29 mouse cellular contexts compared by ENCODE assay signal in genomic region chr5:14135929-14136328, GRCm38 (mm10).
DNase-seq lines count a peak whose midpoint lies in the region; ATAC-seq and TF ChIP-seq lines count a peak whose summit lies in the region.
"Had no signal": no experiment of that assay in that cellular context is flagged by ENCODE, and none has a peak within 500 bp of the region (broad histone marks: within the 10 kb centered on the region; RNA-seq: fewer than 3 reads in every experiment).

No protein-coding gene starts in this region.

- no peak for TF ChIP-seq CTCF in brain, embryonic 14.5 days (IDR thresholded peaks at IDR 0.05; ENCODE audit: borderline replicate concordance, extremely low read depth, insufficient read depth, insufficient read length)
- no peak for TF ChIP-seq CTCF in forebrain, postnatal 0 days (IDR thresholded peaks at IDR 0.05; ENCODE audit: low read depth)

- no peak for TF ChIP-seq POLR2A in brain, embryonic 14.5 days (IDR thresholded peaks at IDR 0.05; ENCODE audit: borderline replicate concordance, extremely low read depth, insufficient read depth, insufficient read length, poor library complexity, severe bottlenecking)

- WGBS in midbrain, embryonic 14.5 days, result 47% methylated on average over 8 of the region's 8 CpGs
- 65% methylated on average over 8 of the region's 8 CpGs for WGBS in midbrain, embryonic 11.5 days
- WGBS in forebrain, postnatal 0 days, result 15% methylated on average over 8 of the region's 8 CpGs

- H3K27ac ChIP-seq in midbrain, embryonic 14.5 days (replicated peaks; ENCODE audit: low read depth, low read length), result no peak overlapping the region
- no peak overlapping the region for H3K27ac ChIP-seq in midbrain, embryonic 11.5 days (ENCODE audit: low read depth, low read length)
- H3K27ac ChIP-seq in forebrain, postnatal 0 days (ENCODE audit: low read depth, low read length), result no peak overlapping the region
- H3K27ac ChIP-seq: embryonic facial prominence, embryonic 12.5 days; hindbrain, embryonic 10.5 days; intestine, embryonic 15.5 days; kidney, postnatal 0 days; liver, embryonic 12.5 days; neural tube, embryonic 13.5 days had no signal

- no peak overlapping the region for H3K4me3 ChIP-seq in midbrain, embryonic 14.5 days (replicated peaks; ENCODE audit: low read depth, low read length)
- H3K4me3 ChIP-seq in midbrain, embryonic 11.5 days (ENCODE audit: low read depth, low read length), result no peak overlapping the region
- no peak overlapping the region for H3K4me3 ChIP-seq in forebrain, postnatal 0 days (ENCODE audit: low read depth, low read length)
- H3K4me3 ChIP-seq: embryonic facial prominence, embryonic 12.5 days; hindbrain, embryonic 10.5 days; intestine, embryonic 15.5 days; liver, embryonic 12.5 days; megakaryocyte, embryonic 14.5 days; neural tube, embryonic 13.5 days had no signal

- H3K9ac ChIP-seq in midbrain, embryonic 14.5 days (replicated peaks; ENCODE audit: low read length), result no peak overlapping the region
- no peak overlapping the region for H3K9ac ChIP-seq in midbrain, embryonic 11.5 days (ENCODE audit: low read length)
- H3K9ac ChIP-seq in forebrain, postnatal 0 days, result no peak overlapping the region
- H3K9ac ChIP-seq: embryonic facial prominence, embryonic 12.5 days; intestine, embryonic 15.5 days; liver, embryonic 12.5 days; liver, postnatal 0 days; neural tube, embryonic 13.5 days had no signal

- H3K36me3 ChIP-seq in midbrain, embryonic 14.5 days (ENCODE audit: control insufficient read depth, insufficient read depth, low read length), result no peaks in the 10 kb centered on the region
- no peaks in the 10 kb centered on the region for H3K36me3 ChIP-seq in midbrain, embryonic 11.5 days (ENCODE audit: control insufficient read depth, insufficient read depth, low read length)
- no peaks in the 10 kb centered on the region for H3K36me3 ChIP-seq in forebrain, postnatal 0 days (ENCODE audit: insufficient read depth)
- H3K36me3 ChIP-seq: embryonic facial prominence, embryonic 12.5 days; hindbrain, embryonic 10.5 days; intestine, embryonic 15.5 days; liver, embryonic 12.5 days; neural tube, embryonic 13.5 days had no signal

- H3K27me3 ChIP-seq in midbrain, embryonic 14.5 days (ENCODE audit: control insufficient read depth, insufficient read depth, low read length), result no peaks in the 10 kb centered on the region
- H3K27me3 ChIP-seq in midbrain, embryonic 11.5 days (ENCODE audit: control insufficient read depth, insufficient read depth, low read length), result no peaks in the 10 kb centered on the region
- no peaks in the 10 kb centered on the region for H3K27me3 ChIP-seq in forebrain, postnatal 0 days (ENCODE audit: insufficient read depth, low read length)
- H3K27me3 ChIP-seq: embryonic facial prominence, embryonic 12.5 days; intestine, embryonic 15.5 days; liver, embryonic 12.5 days; megakaryocyte, embryonic 14.5 days; neural tube, embryonic 13.5 days had no signal

- no peaks in the 10 kb centered on the region for H3K9me3 ChIP-seq in midbrain, embryonic 14.5 days (ENCODE audit: control insufficient read depth, low read length)
- no peaks in the 10 kb centered on the region for H3K9me3 ChIP-seq in midbrain, embryonic 11.5 days (ENCODE audit: control insufficient read depth, low read length)
- H3K9me3 ChIP-seq in forebrain, postnatal 0 days (ENCODE audit: low read length), result no peaks in the 10 kb centered on the region
- H3K9me3 ChIP-seq: embryonic facial prominence, embryonic 12.5 days; hindbrain, embryonic 10.5 days; intestine, embryonic 15.5 days; liver, embryonic 12.5 days; megakaryocyte, embryonic 14.5 days; neural tube, embryonic 13.5 days had no signal

- DNase-seq in midbrain, embryonic 14.5 days, result peak; percentile 11
- DNase-seq in midbrain, embryonic 11.5 days (ENCODE audit: low spot score, missing footprints), result no peak
- peak; percentile 55 for DNase-seq in brain, embryonic 14.5 days (ENCODE audit: low read depth)
- DNase-seq in forebrain, postnatal 0 days, result peak; percentile 9
- no peak for DNase-seq in heart, adult 18-20 months
- no peak for DNase-seq in thymus, postnatal 0 days (ENCODE audit: low spot score)
- DNase-seq: adrenal gland, postnatal 25 days; cerebellum, adult 2 months; cerebellum, postnatal 25 days; gastrocnemius, postnatal 10 days; heart, postnatal 14 days; kidney, adult 8-10 months; layer of hippocampus, postnatal 36 days; left cerebral cortex, postnatal 4 days; liver, postnatal 0 days; lung, postnatal 36 days; right cerebral cortex, adult 18-20 months; thymus, adult 2 months; thymus, postnatal 4 days had no signal

- H3K4me2 ChIP-seq in midbrain, embryonic 14.5 days (ENCODE audit: low read length), result no peak overlapping the region
- no peak overlapping the region for H3K4me2 ChIP-seq in midbrain, embryonic 11.5 days
- H3K4me2 ChIP-seq in forebrain, postnatal 0 days (ENCODE audit: low read depth), result no peak overlapping the region
- H3K4me2 ChIP-seq: embryonic facial prominence, embryonic 12.5 days; intestine, embryonic 15.5 days; liver, embryonic 12.5 days; neural tube, embryonic 13.5 days had no signal

- no peak for ATAC-seq in midbrain, embryonic 14.5 days (ENCODE audit: low FRiP score, low TSS enrichment)
- no peak for ATAC-seq in midbrain, embryonic 11.5 days (ENCODE audit: low FRiP score)
- no peak; the same call in 1 of the 2 replicates for ATAC-seq in forebrain, postnatal 0 days
- ATAC-seq in megakaryocyte progenitor cell, adult 5-6 weeks (replicated peaks; ENCODE audit: poor library complexity), result no peak
- ATAC-seq: CD4-positive, CD25-positive, alpha-beta regulatory T cell, adult 4 months; hindbrain, embryonic 16.5 days; intestine, embryonic 15.5 days; liver, embryonic 12.5 days; liver, postnatal 0 days had no signal

- no peaks in the 10 kb centered on the region for H3K4me1 ChIP-seq in midbrain, embryonic 14.5 days (ENCODE audit: control insufficient read depth, insufficient read depth, low read length)
- H3K4me1 ChIP-seq in midbrain, embryonic 11.5 days (ENCODE audit: control insufficient read depth, insufficient read depth, low read length), result no peaks in the 10 kb centered on the region
- no peaks in the 10 kb centered on the region for H3K4me1 ChIP-seq in forebrain, postnatal 0 days (ENCODE audit: insufficient read depth)
- H3K4me1 ChIP-seq: embryonic facial prominence, embryonic 12.5 days; hindbrain, embryonic 10.5 days; intestine, embryonic 15.5 days; liver, embryonic 12.5 days; megakaryocyte, embryonic 14.5 days; neural tube, embryonic 13.5 days had no signal

Comparison
In these comparisons a context has a peak if more than half of its experiments do, and no peak if none do; other contexts are left out.
1. DNase-seq: peak in midbrain, embryonic 14.5 days (single experiment), brain, embryonic 14.5 days (single experiment) and forebrain, postnatal 0 days (single experiment); none in midbrain, embryonic 11.5 days (single experiment), heart, adult 18-20 months (0 of 2) and thymus, postnatal 0 days (single experiment).